Mouse (Mus musculus) liver, adult 2 months (tissue): ENCODE results near the gene Mrpl47.
"Not testable (repeated sequence)": the region's sequence is repeated elsewhere in the genome, so short reads cannot be mapped to it uniquely, and the experiment has no call there.

Source experiments
- CTCF ChIP-seq: fragments of 200-500 bp; IDR thresholded peaks from 2 replicates; pipeline ENCODE4 v1.5.1; 2011; ENCODE audit warnings: low read depth, low read length, control low read depth
- POLR2A ChIP-seq: fragments of 200-500 bp; IDR thresholded peaks from 2 replicates; pipeline ENCODE4 v1.6.1; 2011; ENCODE audit warnings: low read length, control low read depth; ENCODE audit not compliant: insufficient read depth; ENCODE audit errors: extremely low read depth

GRCm38 (mm10) chr3:32705647-32706348, 31.6 kb downstream of the Mrpl47 start, which contains the start of gene Actl6a:
- TF ChIP-seq CTCF, POLR2A: not testable (repeated sequence)
